Mouse (Mus musculus): ENCODE results near the gene Serpinb1a.

GRCm38 (mm10) chr13:32863456-32863855 lies 12.5 kb upstream of the Serpinb1a start:
- TF ChIP-seq GATA1 (IDR thresholded peaks at IDR 0.05; ENCODE audit: borderline replicate concordance, low read length), result no peak
- no peak for TF ChIP-seq FLI1 (IDR thresholded peaks at IDR 0.05; ENCODE audit: low read length)

All from megakaryocyte, embryonic 14.5 days (primary cell).